Mouse (Mus musculus): Measurements from ENCODE around the gene Polr2a. TPM values are rescaled to one million over a fixed set of nuclear protein-coding genes. Genes with fewer than 3 reads are reported as not detected.
"Not testable (repeated sequence)": the region's sequence is repeated elsewhere in the genome, so short reads cannot be mapped to it uniquely, and the experiment has no call there.

The Polr2a gene
- polyA plus RNA-seq, 1 experiment from 2014 or later, result 96.2 TPM

DNA sequence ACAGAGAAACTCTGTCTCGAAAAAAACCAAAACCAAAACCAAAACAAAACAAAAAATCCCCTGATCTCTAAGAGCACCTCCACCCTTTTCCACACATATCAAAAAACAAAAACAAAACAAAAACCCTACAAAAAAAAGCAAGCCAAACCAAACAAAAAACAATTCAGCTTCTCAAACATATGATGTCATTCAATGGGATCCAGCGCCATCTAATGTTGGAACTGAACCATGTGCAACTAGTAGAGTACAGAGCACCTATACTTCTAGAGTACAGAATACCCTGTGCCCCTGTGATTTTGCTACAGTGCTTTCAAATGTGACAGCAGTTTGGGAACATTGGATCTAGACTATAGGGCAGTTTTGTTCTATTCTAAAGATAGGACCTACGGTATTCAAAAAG is 3.7 kb downstream of the Polr2a start:
- DNase-seq (ENCODE audit: low read depth, low spot score), result no peak
- peak; percentile 79 for TF ChIP-seq CTCF (IDR thresholded peaks at IDR 0.05)
- no peak for ATAC-seq
- in situ Hi-C loops (cut with MboI; ENCODE audit: low pct_unique_long_range_greater_than_20kb), result loop anchor here (5.0 kb wide), 2 partner anchors 72 to 123 kb away; partner anchors contain the start of genes Senp3 and Tmem95
- ChIA-PET CTCF (interaction anchor here (1.2 to 2.6 kb wide), 4 partner anchors 25 to 72 kb away, joined by 4 to 8 read pairs (median 4); no protein-coding TSS in a partner anchor), POLR2A (no interaction called here)
- no peaks in the 10 kb centered on the region for H3K27me3 ChIP-seq

DNA sequence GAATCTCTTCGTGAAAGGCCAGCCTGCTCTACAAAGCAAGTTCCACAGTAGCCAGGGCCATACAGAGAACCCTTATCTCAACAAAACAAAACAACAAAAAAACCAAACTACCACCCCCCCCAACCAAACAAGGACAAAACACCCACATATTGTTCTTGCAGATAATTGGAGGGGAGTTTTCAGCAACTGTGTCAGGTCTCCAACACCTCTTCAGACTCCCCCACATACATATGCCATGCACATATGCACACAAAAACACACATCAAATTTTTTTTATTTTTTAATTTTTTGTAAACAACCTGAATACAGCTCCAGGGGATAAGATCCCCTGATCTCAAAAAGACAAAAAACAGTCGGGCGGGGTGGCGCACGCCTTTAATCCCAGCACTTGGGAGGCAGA is 4.2 kb downstream of the Polr2a start:
- CTCF ChIA-PET, result interaction anchor here (1.2 to 2.6 kb wide), 5 partner anchors 25 to 71 kb away, joined by 3 to 8 read pairs (median 4); no protein-coding TSS in a partner anchor
- no peaks in the 10 kb centered on the region for H3K27me3 ChIP-seq
- POLR2A ChIA-PET, result interaction anchor here (0.6 kb wide), 1 partner anchor 30 kb away, joined by 4 read pairs; no protein-coding TSS in a partner anchor
- TF ChIP-seq CTCF (IDR thresholded peaks at IDR 0.05), result no peak
- in situ Hi-C loops (cut with MboI; ENCODE audit: low pct_unique_long_range_greater_than_20kb), result no loop called here
- DNase-seq (ENCODE audit: low read depth, low spot score), result no peak
- ATAC-seq, result no peak

DNA sequence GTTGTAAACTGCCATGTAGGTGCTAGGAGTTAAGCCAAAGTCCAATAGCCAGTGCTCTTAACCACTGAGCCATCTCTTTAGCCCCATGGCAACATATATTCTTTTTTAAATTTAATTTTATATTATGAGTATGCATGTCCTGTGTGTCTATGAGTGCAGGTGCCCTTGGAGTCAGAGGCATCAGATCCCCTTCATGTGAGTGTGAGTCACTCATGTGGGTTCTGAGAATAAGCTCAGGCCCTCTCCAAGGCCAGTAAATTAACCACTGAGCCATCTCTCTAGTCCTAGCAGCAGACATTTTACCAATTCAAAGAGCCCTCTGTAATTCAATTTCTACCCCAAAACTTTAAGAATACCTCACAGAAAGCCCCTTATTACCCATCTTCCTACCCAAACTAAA is 5.8 kb downstream of the Polr2a start:
- DNase-seq (ENCODE audit: low read depth, low spot score) (no peak), ATAC-seq (no peak)
- TF ChIP-seq CTCF (IDR thresholded peaks at IDR 0.05), result no peak
- in situ Hi-C loops (cut with MboI; ENCODE audit: low pct_unique_long_range_greater_than_20kb), result no loop called here
- POLR2A ChIA-PET, result interaction anchor here (0.6 kb wide), 1 partner anchor 12 kb away, joined by 4 read pairs; no protein-coding TSS in a partner anchor
- no peaks in the 10 kb centered on the region for H3K27me3 ChIP-seq
- CTCF ChIA-PET, result interaction anchor here (0.7 to 2.6 kb wide), 3 partner anchors 13 to 70 kb away, joined by 3 to 8 read pairs (median 3); no protein-coding TSS in a partner anchor

DNA sequence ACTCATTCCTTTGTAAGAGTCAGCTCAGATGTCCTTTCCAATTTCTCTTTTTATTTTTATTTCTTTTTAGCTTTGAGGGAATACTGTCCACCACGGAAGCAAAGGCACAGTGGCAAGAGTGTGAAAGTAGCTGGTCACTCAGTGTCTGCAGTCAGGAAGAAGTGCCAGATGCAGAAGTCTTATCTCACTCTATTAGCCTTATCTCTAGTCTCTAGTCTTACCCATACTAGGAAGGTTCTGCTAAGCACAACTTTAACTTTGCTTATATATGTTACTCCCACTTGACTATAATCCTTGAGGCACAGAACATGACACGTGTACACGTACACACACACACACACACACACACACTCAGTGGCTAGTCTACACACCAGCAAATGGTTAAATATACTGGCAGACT is 6.8 kb downstream of the Polr2a start:
- DNase-seq (ENCODE audit: low read depth, low spot score), result no peak
- H3K27me3 ChIP-seq, result no peaks in the 10 kb centered on the region
- ATAC-seq, result no peak
- ChIA-PET CTCF (interaction anchor here (1.3 to 1.9 kb wide), 2 partner anchors 9 to 16 kb away, joined by 5 read pairs; no protein-coding TSS in a partner anchor), POLR2A (no interaction called here)
- no peak for TF ChIP-seq CTCF (IDR thresholded peaks at IDR 0.05)
- in situ Hi-C loops (cut with MboI; ENCODE audit: low pct_unique_long_range_greater_than_20kb), result no loop called here

DNA sequence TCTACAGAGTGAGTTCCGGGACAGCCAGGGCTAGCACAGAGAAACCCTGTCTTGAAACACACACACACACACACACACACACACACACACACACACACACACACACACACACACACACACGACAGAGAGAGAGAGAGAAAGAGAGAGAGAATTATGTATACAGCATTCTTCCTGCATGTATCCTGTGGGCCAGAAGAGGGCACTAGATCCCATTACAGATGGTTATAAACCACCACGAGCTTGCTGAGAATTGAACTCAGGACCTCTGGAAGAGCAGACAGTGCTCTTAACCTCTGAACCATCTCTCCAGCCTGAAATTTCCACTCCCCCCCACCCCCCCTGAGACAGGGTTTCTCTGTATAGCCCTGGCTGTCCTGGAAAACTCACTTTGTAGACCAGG is 27.0 kb downstream of the Polr2a start:
- ATAC-seq; in situ Hi-C loops (cut with MboI; ENCODE audit: low pct_unique_long_range_greater_than_20kb); DNase-seq (ENCODE audit: low read depth, low spot score); POLR2A ChIA-PET; H3K27me3 ChIP-seq: not testable (repeated sequence)
- CTCF ChIA-PET, result interaction anchor here (1.0 to 1.6 kb wide), 3 partner anchors 14 to 203 kb away, joined by 3 to 5 read pairs (median 4); no protein-coding TSS in a partner anchor

DNA sequence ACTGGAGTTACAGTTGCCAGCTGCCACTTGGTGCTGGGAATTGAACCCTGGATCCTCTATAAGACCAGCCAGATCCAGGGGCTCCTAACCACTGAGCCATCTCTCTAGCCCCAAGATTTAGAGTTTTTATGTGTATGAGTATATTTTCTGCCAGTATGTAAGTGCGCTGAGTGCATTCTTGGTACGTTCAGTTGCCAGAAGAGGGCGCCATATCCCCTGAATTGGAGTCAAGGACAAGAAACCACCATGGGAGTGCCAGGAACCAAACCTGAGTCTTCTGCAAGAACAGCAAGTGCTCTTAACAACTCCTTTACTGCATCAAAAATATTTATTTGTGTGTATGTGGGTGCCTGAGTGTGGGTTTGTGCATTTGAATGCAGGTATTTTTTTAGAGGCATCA is 29.4 kb downstream of the Polr2a start:
- ATAC-seq (no peak), DNase-seq (ENCODE audit: low read depth, low spot score) (no peak)
- in situ Hi-C loops (cut with MboI; ENCODE audit: low pct_unique_long_range_greater_than_20kb), result no loop called here
- no peaks in the 10 kb centered on the region for H3K27me3 ChIP-seq
- POLR2A ChIA-PET, result no interaction called here
- TF ChIP-seq CTCF (IDR thresholded peaks at IDR 0.05), result peak; percentile 85
- CTCF ChIA-PET, result interaction anchor here (0.7 to 1.4 kb wide), 4 partner anchors 11 to 47 kb away, joined by 3 to 5 read pairs (median 4); partner anchors contain the start of gene Senp3

DNA sequence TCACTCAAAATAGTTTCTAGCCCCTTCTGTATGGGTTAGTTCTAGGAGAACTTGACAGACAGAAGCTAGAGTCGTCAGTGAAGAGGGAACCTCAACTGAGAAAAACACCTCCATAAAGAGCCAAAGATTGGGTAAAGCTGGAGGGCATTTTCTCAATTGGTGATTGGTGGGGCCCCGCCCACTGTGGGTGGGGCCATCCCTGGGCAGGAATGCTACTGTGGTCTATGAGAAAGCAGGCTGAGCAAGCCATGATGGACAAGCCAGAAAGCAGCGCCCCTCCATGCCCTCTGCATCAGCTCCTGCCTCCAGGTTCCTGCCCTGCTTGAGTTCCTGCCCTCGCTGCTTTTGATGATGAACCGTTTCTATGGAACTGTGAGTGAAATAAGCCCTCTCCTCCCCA is 32.5 kb downstream of the Polr2a start:
- H3K27me3 ChIP-seq, result no peaks in the 10 kb centered on the region
- in situ Hi-C loops (cut with MboI; ENCODE audit: low pct_unique_long_range_greater_than_20kb), result no loop called here
- DNase-seq (ENCODE audit: low read depth, low spot score) (no peak), ATAC-seq (no peak)
- TF ChIP-seq CTCF (IDR thresholded peaks at IDR 0.05), result no peak
- CTCF ChIA-PET, result interaction anchor here (1.4 kb wide), 1 partner anchor 27 kb away, joined by 3 read pairs; no protein-coding TSS in a partner anchor
- POLR2A ChIA-PET, result no interaction called here

DNA sequence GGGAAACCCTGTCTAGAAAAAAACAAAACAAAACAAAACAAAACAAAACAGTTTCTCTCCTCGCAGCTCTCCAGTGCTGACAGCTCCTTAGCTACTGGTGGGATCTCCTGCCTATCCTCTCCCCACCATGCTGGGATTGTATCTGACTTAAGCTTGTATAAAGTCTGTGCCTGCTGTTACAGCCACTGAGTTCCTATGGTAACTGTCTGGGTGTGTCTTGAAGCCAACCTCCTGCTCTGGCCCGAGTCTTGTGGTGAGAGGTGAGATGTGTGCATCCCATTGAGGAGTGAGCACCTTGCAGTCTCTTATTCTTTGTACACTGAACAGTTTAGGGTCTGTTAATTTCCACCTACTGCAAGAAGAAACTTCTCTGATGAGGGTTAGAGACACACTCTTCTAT is 35.4 kb downstream of the Polr2a start:
- TF ChIP-seq CTCF (IDR thresholded peaks at IDR 0.05), result no peak
- no peak for DNase-seq (ENCODE audit: low read depth, low spot score)
- ATAC-seq, result no peak
- CTCF ChIA-PET, result interaction anchor here (0.7 to 1.3 kb wide), 3 partner anchors 9 to 41 kb away, joined by 3 to 5 read pairs (median 3); partner anchors contain the start of gene Senp3
- no peaks in the 10 kb centered on the region for H3K27me3 ChIP-seq
- POLR2A ChIA-PET, result interaction anchor here (0.7 kb wide), 1 partner anchor 194 kb away, joined by 4 read pairs; no protein-coding TSS in a partner anchor
- in situ Hi-C loops (cut with MboI; ENCODE audit: low pct_unique_long_range_greater_than_20kb), result no loop called here

DNA sequence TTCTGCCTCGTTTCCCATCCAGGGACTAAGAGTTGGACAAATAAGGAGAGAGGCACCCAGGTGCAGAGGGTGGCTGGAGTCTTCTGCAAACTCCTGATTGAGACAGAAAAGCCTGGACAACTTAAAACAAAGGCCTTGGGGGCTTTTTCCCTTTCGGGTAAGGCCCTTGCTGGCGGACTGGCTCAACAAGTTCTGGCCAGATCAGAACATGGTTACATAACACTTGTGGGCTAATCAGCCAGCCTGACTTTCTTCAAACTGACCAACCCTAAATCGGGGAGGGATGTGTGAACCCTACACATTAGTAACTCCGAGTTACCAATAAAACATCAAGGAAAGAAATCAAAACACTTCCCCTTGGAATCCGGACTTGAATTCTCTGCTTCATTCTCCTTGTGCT is 37.6 kb downstream of the Polr2a start:
- ChIA-PET CTCF (no interaction called here), POLR2A (no interaction called here)
- in situ Hi-C loops (cut with MboI; ENCODE audit: low pct_unique_long_range_greater_than_20kb), result no loop called here
- DNase-seq (ENCODE audit: low read depth, low spot score) (no peak), ATAC-seq (no peak)
- no peaks in the 10 kb centered on the region for H3K27me3 ChIP-seq
- TF ChIP-seq CTCF (IDR thresholded peaks at IDR 0.05), result no peak

DNA sequence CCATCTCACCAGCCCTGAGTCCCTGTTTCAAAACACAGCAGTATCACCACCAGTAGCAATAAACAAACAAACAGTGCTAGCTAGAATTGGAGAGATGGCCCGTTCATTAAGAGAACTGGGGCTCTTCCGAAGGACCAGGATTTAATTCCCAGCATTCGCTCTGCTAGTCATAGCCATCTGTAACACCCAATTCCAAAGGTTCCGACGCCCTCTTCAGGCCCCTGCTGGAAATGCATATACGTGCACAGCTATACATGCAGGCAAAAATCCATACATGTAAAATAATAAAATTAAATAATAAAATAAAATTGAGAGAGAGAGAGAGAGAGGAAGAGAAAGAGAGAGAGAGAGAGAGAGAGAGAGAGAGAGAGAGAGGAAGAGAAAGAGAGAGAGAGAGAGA is 39.0 kb downstream of the Polr2a start:
- CTCF ChIA-PET, result interaction anchor here (6.8 kb wide), 1 partner anchor 35 kb away, joined by 51 read pairs; the partner anchor contains the start of genes Senp3 and Tnfsf13
- ATAC-seq (no peak), DNase-seq (ENCODE audit: low read depth, low spot score) (no peak)
- no peaks in the 10 kb centered on the region for H3K27me3 ChIP-seq
- in situ Hi-C loops (cut with MboI; ENCODE audit: low pct_unique_long_range_greater_than_20kb), result loop anchor here (5.0 kb wide), 1 partner anchor 37 kb away; the partner anchor contains the start of gene Senp3
- TF ChIP-seq CTCF (IDR thresholded peaks at IDR 0.05), result peak; percentile 62
- POLR2A ChIA-PET, result interaction anchor here (0.7 kb wide), 1 partner anchor 119 kb away, joined by 4 read pairs; the partner anchor contains the start of gene Tmem256

DNA sequence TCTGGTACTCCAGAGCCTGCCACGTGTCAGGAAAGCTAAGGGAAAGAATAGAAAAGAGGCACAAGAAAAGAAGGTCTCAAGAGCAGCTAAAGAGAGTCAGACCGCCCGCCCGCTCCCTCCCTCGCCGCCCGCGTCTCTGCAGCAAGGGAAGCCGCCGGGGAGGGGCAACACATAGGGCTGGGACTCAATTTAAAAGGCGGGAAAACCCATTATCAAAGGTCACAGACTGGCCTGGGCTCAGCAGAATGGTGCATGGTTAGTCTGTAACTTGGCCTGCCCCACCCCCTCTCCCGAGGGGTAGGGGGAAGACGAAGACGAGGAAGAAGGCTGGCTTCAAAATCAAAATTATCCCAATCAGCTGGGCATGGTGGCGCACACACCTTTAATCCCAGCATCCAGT is 39.8 kb downstream of the Polr2a start:
- ATAC-seq (no peak), DNase-seq (ENCODE audit: low read depth, low spot score) (no peak)
- H3K27me3 ChIP-seq, result no peaks in the 10 kb centered on the region
- ChIA-PET POLR2A (no interaction called here), CTCF (interaction anchor here (6.8 kb wide), 1 partner anchor 35 kb away, joined by 51 read pairs; the partner anchor contains the start of genes Senp3 and Tnfsf13)
- in situ Hi-C loops (cut with MboI; ENCODE audit: low pct_unique_long_range_greater_than_20kb), result loop anchor here (5.0 kb wide), 1 partner anchor 36 kb away; the partner anchor contains the start of gene Senp3
- TF ChIP-seq CTCF (IDR thresholded peaks at IDR 0.05), result no peak

Data from Patski (cell line).